Mouse (Mus musculus) embryonic facial prominence, embryonic 13.5 days (tissue): ENCODE data around the gene Per3. TPM values are rescaled to one million over a fixed set of nuclear protein-coding genes. Genes with fewer than 3 reads are reported as not detected.
A peak's percentile ranks its signal among the peaks of the same experiment; 100 is the strongest.

ENCODE experiments used
- ATAC-seq: fragments of 200-750 bp; cut with Nextera tagmentation; 2 replicates; pipeline ENCODE4 v1.8.0; 2017; ENCODE audit warnings: low read depth; ENCODE audit not compliant: insufficient number of reproducible peaks, insufficient read depth, low FRiP score, low TSS enrichment
- H3K27ac ChIP-seq: fragments of 300-500 bp; sonication (generic); 2 replicates; pipeline ENCODE4 v1.5.1; 2015; ENCODE audit warnings: moderate library complexity, mild to moderate bottlenecking, inconsistent platforms
- H3K27me3 ChIP-seq: fragments of 300-500 bp; sonication (generic); 2 replicates; pipeline ENCODE4 v1.6.1; 2015; ENCODE audit warnings: mild to moderate bottlenecking, inconsistent platforms
- H3K36me3 ChIP-seq: fragments of 300-500 bp; sonication (generic); 2 replicates; pipeline ENCODE4 v1.6.1; 2015; ENCODE audit warnings: mild to moderate bottlenecking, inconsistent platforms
- H3K4me1 ChIP-seq: fragments of 300-500 bp; sonication (generic); 2 replicates; pipeline ENCODE4 v1.6.1; 2015; ENCODE audit warnings: inconsistent platforms
- H3K4me2 ChIP-seq: fragments of 300-500 bp; sonication (generic); 2 replicates; pipeline ENCODE4 v1.6.1; 2015; ENCODE audit warnings: moderate library complexity, mild to moderate bottlenecking, inconsistent platforms
- H3K4me3 ChIP-seq: fragments of 300-500 bp; sonication (generic); 2 replicates; pipeline ENCODE4 v1.5.1; 2015; ENCODE audit warnings: mild to moderate bottlenecking, inconsistent platforms
- H3K9ac ChIP-seq: fragments of 300-500 bp; sonication (generic); 2 replicates; pipeline ENCODE4 v1.6.1; 2015; ENCODE audit warnings: mild to moderate bottlenecking, inconsistent platforms
- H3K9me3 ChIP-seq: fragments of 300-500 bp; sonication (generic); 2 replicates; pipeline ENCODE4 v1.6.1; 2016; ENCODE audit warnings: inconsistent platforms
- WGBS: fragments of 180-500 bp; shearing (Covaris S2); methylation state at CpG from one replicate; pipeline ENCODE4 v1.1.7; 2015; ENCODE audit warnings: mixed read lengths; 5-methylcytosine and 5-hydroxymethylcytosine counted together
- polyA plus RNA-seq: library from polyadenylated mRNA; unstranded; fragments of >200 nt; fragmentation: Nextera tagmentation; extraction: Ambion mirVana; gene quantifications from 2 replicates; pipeline ENCODE4 v1.2.1, GENCODE M21; 2015

Gene Per3
- polyA plus RNA-seq, 1 experiment from 2014 or later: 7.9 TPM

- no peak overlapping the region for H3K27ac ChIP-seq
Measured at GRCm38 (mm10) chr4:150978156-150978910, 66.1 kb downstream of the Per3 start.

GRCm38 (mm10) chr4:150975145-150975544, 69.3 kb downstream of the Per3 start:
- no peak overlapping the region for H3K9ac ChIP-seq
- H3K4me3 ChIP-seq: no peak overlapping the region
- H3K4me1 ChIP-seq: 0 out of 2 replicates have a peak, but pooled peaks cover 3% of the 10 kb centered on the region
- no peaks in the 10 kb centered on the region for H3K36me3 ChIP-seq
- H3K27me3 ChIP-seq: no peaks in the 10 kb centered on the region
- no peak for ATAC-seq
- H3K4me2 ChIP-seq: no peak overlapping the region
- no peak overlapping the region for H3K27ac ChIP-seq
- 35% methylated on average over 1 of the region's 1 CpGs for WGBS
- no peaks in the 10 kb centered on the region for H3K9me3 ChIP-seq

More at GRCm38 (mm10) chr4:150978156-150978910, 66.1 kb downstream of the Per3 start:
- Histone ChIP-seq H3K4me2 (no peak overlapping the region), H3K9ac (no peak overlapping the region), H3K4me1 (0 out of 2 replicates have a peak, but pooled peaks cover 3% of the 10 kb centered on the region), H3K27me3 (no peaks in the 10 kb centered on the region), H3K9me3 (no peaks in the 10 kb centered on the region), H3K4me3 (no peak overlapping the region), H3K36me3 (no peaks in the 10 kb centered on the region)
- no peak for ATAC-seq
- 86% methylated on average over 21 of the region's 21 CpGs for WGBS

- Histone ChIP-seq H3K4me3 (no peak overlapping the region), H3K9me3 (no peaks in the 10 kb centered on the region), H3K4me2 (no peak overlapping the region), H3K4me1 (0 out of 2 replicates have a peak, but pooled peaks cover 3% of the 10 kb centered on the region), H3K27me3 (no peaks in the 10 kb centered on the region), H3K9ac (no peak overlapping the region), H3K36me3 (no peaks in the 10 kb centered on the region), H3K27ac (no peak overlapping the region)
- ATAC-seq: no peak
- WGBS: 81% methylated on average over 8 of the region's 8 CpGs
Measured at GRCm38 (mm10) chr4:150973264-150973663, 71.2 kb downstream of the Per3 start.

- Histone ChIP-seq H3K9me3 (no peaks in the 10 kb centered on the region), H3K9ac (no peak overlapping the region), H3K36me3 (no peaks in the 10 kb centered on the region), H3K4me2 (no peak overlapping the region), H3K4me1 (peaks cover 5% of the 10 kb centered on the region), H3K27ac (no peak overlapping the region), H3K4me3 (no peak overlapping the region), H3K27me3 (no peaks in the 10 kb centered on the region)
- no peak for ATAC-seq
- 87% methylated on average over 8 of the region's 8 CpGs for WGBS
Measured at GRCm38 (mm10) chr4:150968956-150969355, 75.5 kb downstream of the Per3 start.

- WGBS: 14% methylated on average over 7 of the region's 7 CpGs
Measured at GRCm38 (mm10) chr4:150966556-150966955, 77.9 kb downstream of the Per3 start.

GRCm38 (mm10) chr4:150965555-150965951, 78.9 kb downstream of the Per3 start:
- no peak overlapping the region for H3K27ac ChIP-seq
- H3K4me2 ChIP-seq: no peak overlapping the region
- H3K4me3 ChIP-seq: no peak overlapping the region
- ATAC-seq: no peak
- 72% methylated on average over 11 of the region's 11 CpGs for WGBS
- no peaks in the 10 kb centered on the region for H3K9me3 ChIP-seq
- H3K27me3 ChIP-seq: no peaks in the 10 kb centered on the region
- H3K9ac ChIP-seq: no peak overlapping the region
- H3K4me1 ChIP-seq: peaks cover 5% of the 10 kb centered on the region
- no peaks in the 10 kb centered on the region for H3K36me3 ChIP-seq

More at GRCm38 (mm10) chr4:150966556-150966955, 77.9 kb downstream of the Per3 start:
- no peak overlapping the region for H3K27ac ChIP-seq
- H3K36me3 ChIP-seq: no peaks in the 10 kb centered on the region
- no peak overlapping the region for H3K4me2 ChIP-seq
- no peak for ATAC-seq
- peaks cover 5% of the 10 kb centered on the region for H3K4me1 ChIP-seq
- H3K27me3 ChIP-seq: no peaks in the 10 kb centered on the region
- H3K9ac ChIP-seq: no peak overlapping the region
- H3K9me3 ChIP-seq: no peaks in the 10 kb centered on the region
- H3K4me3 ChIP-seq: no peak overlapping the region

- H3K4me3 ChIP-seq: peak overlapping the region; percentile 19; the same call in 1 of the 2 replicates
- H3K36me3 ChIP-seq: no peaks in the 10 kb centered on the region
- no peak overlapping the region for H3K27ac ChIP-seq
- 17% methylated on average over 25 of the region's 25 CpGs for WGBS
- no peaks in the 10 kb centered on the region for H3K9me3 ChIP-seq
- no peaks in the 10 kb centered on the region for H3K27me3 ChIP-seq
- ATAC-seq: no peak
- H3K4me1 ChIP-seq: peaks cover 5% of the 10 kb centered on the region
- H3K4me2 ChIP-seq: peak overlapping the region; percentile 48
- H3K9ac ChIP-seq: no peak overlapping the region
Measured at GRCm38 (mm10) chr4:150964635-150965554, 79.6 kb downstream of the Per3 start.

GRCm38 (mm10) chr4:150963711-150964110, 80.8 kb downstream of the Per3 start:
- Histone ChIP-seq H3K36me3 (no peaks in the 10 kb centered on the region), H3K27ac (no peak overlapping the region), H3K27me3 (no peaks in the 10 kb centered on the region), H3K9ac (no peak overlapping the region), H3K4me2 (no peak overlapping the region), H3K4me1 (peaks cover 5% of the 10 kb centered on the region), H3K9me3 (no peaks in the 10 kb centered on the region), H3K4me3 (no peak overlapping the region)
- WGBS: 70% methylated on average over 2 of the region's 2 CpGs
- no peak for ATAC-seq

- H3K4me3 ChIP-seq: no peak overlapping the region
- no peak overlapping the region for H3K4me2 ChIP-seq
- H3K36me3 ChIP-seq: no peaks in the 10 kb centered on the region
- no peak overlapping the region for H3K27ac ChIP-seq
- no peaks in the 10 kb centered on the region for H3K27me3 ChIP-seq
- WGBS: 67% methylated on average over 6 of the region's 6 CpGs
- no peak overlapping the region for H3K9ac ChIP-seq
- no peak for ATAC-seq
- no peaks in the 10 kb centered on the region for H3K9me3 ChIP-seq
- H3K4me1 ChIP-seq: peaks cover 5% of the 10 kb centered on the region
Measured at GRCm38 (mm10) chr4:150962231-150962630, 82.2 kb downstream of the Per3 start.

- Histone ChIP-seq H3K9ac (no peak overlapping the region), H3K4me2 (no peak overlapping the region), H3K27ac (no peak overlapping the region), H3K36me3 (no peaks in the 10 kb centered on the region), H3K4me3 (no peak overlapping the region), H3K4me1 (0 out of 2 replicates have a peak, but pooled peaks cover 8% of the 10 kb centered on the region), H3K9me3 (no peaks in the 10 kb centered on the region), H3K27me3 (no peaks in the 10 kb centered on the region)
- WGBS: 69% methylated on average over 7 of the region's 7 CpGs
- no peak for ATAC-seq
Measured at GRCm38 (mm10) chr4:150958536-150958935, 85.9 kb downstream of the Per3 start.

GRCm38 (mm10) chr4:150957106-150957458, 87.4 kb downstream of the Per3 start:
- Histone ChIP-seq H3K9ac (no peak overlapping the region), H3K4me2 (no peak overlapping the region), H3K27me3 (no peaks in the 10 kb centered on the region), H3K4me3 (no peak overlapping the region), H3K27ac (no peak overlapping the region), H3K9me3 (no peaks in the 10 kb centered on the region), H3K4me1 (0 out of 2 replicates have a peak, but pooled peaks cover 8% of the 10 kb centered on the region), H3K36me3 (no peaks in the 10 kb centered on the region)
- no peak for ATAC-seq
- 33% methylated on average over 1 of the region's 1 CpGs for WGBS
